ENCODE assay signal across 16 mouse cellular contexts in genomic region chr16:11457136-11457535, GRCm38 (mm10).
DNase-seq lines count a peak whose midpoint lies in the region; ATAC-seq and TF ChIP-seq lines count a peak whose summit lies in the region.
"Had no signal": no experiment of that assay in that cellular context is flagged by ENCODE, and none has a peak within 500 bp of the region (broad histone marks: within the 10 kb centered on the region; RNA-seq: fewer than 3 reads in every experiment).

No protein-coding gene starts in this region.

- WGBS in midbrain, embryonic 11.5 days, result 91% methylated on average over 5 of the region's 5 CpGs
- 92% methylated on average over 5 of the region's 5 CpGs for WGBS in midbrain, postnatal 0 days
- 76% methylated on average over 5 of the region's 5 CpGs for WGBS in bone marrow, adult 2 months
- WGBS in limb, embryonic 10.5 days, result 81% methylated on average over 5 of the region's 5 CpGs
- 93% methylated on average over 5 of the region's 5 CpGs for WGBS in macrophage (ENCODE audit: missing documents)
- 89% methylated on average over 5 of the region's 5 CpGs for WGBS in hindbrain, embryonic 12.5 days

- H3K36me3 ChIP-seq in midbrain, embryonic 11.5 days (ENCODE audit: control insufficient read depth, insufficient read depth, low read length), result 0 out of 2 replicates have a peak, but pooled peaks cover 3% of the 10 kb centered on the region
- peaks cover 15% of the 10 kb centered on the region for H3K36me3 ChIP-seq in midbrain, postnatal 0 days (ENCODE audit: insufficient read depth, low read length)
- peaks cover 27% of the 10 kb centered on the region for H3K36me3 ChIP-seq in limb, embryonic 10.5 days
- peaks cover 25% of the 10 kb centered on the region for H3K36me3 ChIP-seq in macrophage (ENCODE audit: inconsistent target)
- H3K36me3 ChIP-seq in hindbrain, embryonic 12.5 days, result peaks cover 25% of the 10 kb centered on the region

- ATAC-seq in midbrain, embryonic 11.5 days (ENCODE audit: low FRiP score), result no peak
- ATAC-seq in midbrain, postnatal 0 days (ENCODE audit: low FRiP score), result no peak
- no peak for ATAC-seq in hindbrain, embryonic 12.5 days (ENCODE audit: low FRiP score)
- ATAC-seq: hindbrain, embryonic 16.5 days; Patski had no signal

- H3K27ac ChIP-seq in midbrain, embryonic 11.5 days (ENCODE audit: low read depth, low read length), result no peak overlapping the region
- no peak overlapping the region for H3K27ac ChIP-seq in midbrain, postnatal 0 days (ENCODE audit: low read depth, low read length)
- H3K27ac ChIP-seq in bone marrow, adult 2 months (ENCODE audit: control insufficient read depth, insufficient read depth, low read depth, low read length, poor library complexity), result peak overlapping the region; percentile 85
- peak overlapping the region; percentile 79 for H3K27ac ChIP-seq in limb, embryonic 10.5 days
- peak overlapping the region; percentile 91 for H3K27ac ChIP-seq in macrophage
- H3K27ac ChIP-seq in hindbrain, embryonic 12.5 days, result no peak overlapping the region
- H3K27ac ChIP-seq: kidney, postnatal 0 days had no signal

- TF ChIP-seq CTCF in midbrain, postnatal 0 days (IDR thresholded peaks at IDR 0.05), result no peak
- no peak for TF ChIP-seq CTCF in bone marrow, adult 2 months (IDR thresholded peaks at IDR 0.05; ENCODE audit: control insufficient read depth, insufficient read depth, low read length)

- no peaks in the 10 kb centered on the region for H3K27me3 ChIP-seq in midbrain, embryonic 11.5 days (ENCODE audit: control insufficient read depth, insufficient read depth, low read length)
- H3K27me3 ChIP-seq in midbrain, postnatal 0 days (ENCODE audit: insufficient read depth, low read length), result no peaks in the 10 kb centered on the region
- H3K27me3 ChIP-seq in limb, embryonic 10.5 days (ENCODE audit: low read depth, poor library complexity, severe bottlenecking), result no peaks in the 10 kb centered on the region
- no peaks in the 10 kb centered on the region for H3K27me3 ChIP-seq in hindbrain, embryonic 12.5 days
- H3K27me3 ChIP-seq: Patski had no signal

- H3K4me3 ChIP-seq in midbrain, embryonic 11.5 days (ENCODE audit: low read depth, low read length), result no peak overlapping the region
- H3K4me3 ChIP-seq in midbrain, postnatal 0 days (ENCODE audit: low read depth, low read length), result no peak overlapping the region
- H3K4me3 ChIP-seq in bone marrow, adult 2 months (replicated peaks; ENCODE audit: control insufficient read depth, low read depth, low read length), result no peak overlapping the region
- H3K4me3 ChIP-seq in limb, embryonic 10.5 days, result no peak overlapping the region
- H3K4me3 ChIP-seq in macrophage (ENCODE audit: inconsistent target), result no peak overlapping the region
- H3K4me3 ChIP-seq in hindbrain, embryonic 12.5 days, result no peak overlapping the region

- H3K79me2 ChIP-seq in macrophage (ENCODE audit: inconsistent target), result peaks cover 42% of the 10 kb centered on the region; the same call in 1 of the 2 replicates

- H3K9ac ChIP-seq in midbrain, embryonic 11.5 days (ENCODE audit: low read length), result no peak overlapping the region
- no peak overlapping the region for H3K9ac ChIP-seq in midbrain, postnatal 0 days (replicated peaks; ENCODE audit: low read length, poor library complexity, severe bottlenecking)
- no peak overlapping the region for H3K9ac ChIP-seq in hindbrain, embryonic 12.5 days

- H3K9me3 ChIP-seq in midbrain, embryonic 11.5 days (ENCODE audit: control insufficient read depth, low read length), result no peaks in the 10 kb centered on the region; the same call in 1 of the 2 replicates
- H3K9me3 ChIP-seq in midbrain, postnatal 0 days (ENCODE audit: low read length), result no peaks in the 10 kb centered on the region
- H3K9me3 ChIP-seq in limb, embryonic 10.5 days (replicated peaks), result no peaks in the 10 kb centered on the region
- H3K9me3 ChIP-seq in hindbrain, embryonic 12.5 days (replicated peaks), result peaks cover 8% of the 10 kb centered on the region; the same call in 1 of the 2 replicates

- no peak for TF ChIP-seq POLR2A in bone marrow, adult 2 months (IDR thresholded peaks at IDR 0.05; ENCODE audit: borderline replicate concordance, control insufficient read depth, low read depth, low read length)

- H3K4me1 ChIP-seq in midbrain, embryonic 11.5 days (ENCODE audit: control insufficient read depth, insufficient read depth, low read length), result no peaks in the 10 kb centered on the region
- no peaks in the 10 kb centered on the region for H3K4me1 ChIP-seq in midbrain, postnatal 0 days (ENCODE audit: insufficient read depth, low read length)
- H3K4me1 ChIP-seq in bone marrow, adult 2 months (ENCODE audit: control insufficient read depth, insufficient read depth, low read length), result peaks cover 6% of the 10 kb centered on the region
- H3K4me1 ChIP-seq in limb, embryonic 10.5 days, result peaks cover 42% of the 10 kb centered on the region
- peaks cover 9% of the 10 kb centered on the region; the same call in 1 of the 2 replicates for H3K4me1 ChIP-seq in hindbrain, embryonic 12.5 days

- peak; percentile 74 for DNase-seq in midbrain, embryonic 11.5 days (ENCODE audit: low spot score, missing footprints)
- DNase-seq in midbrain, postnatal 0 days (ENCODE audit: low spot score), result no peak
- DNase-seq in limb, embryonic 10.5 days (ENCODE audit: low spot score), result no peak
- no peak for DNase-seq in heart, adult 18-20 months
- DNase-seq: adrenal gland, postnatal 25 days; cerebellum, adult 8-10 months; gastrocnemius, postnatal 10 days; heart, postnatal 4 days; layer of hippocampus, postnatal 36 days; lung, postnatal 14 days had no signal

- no peak overlapping the region for H3K4me2 ChIP-seq in midbrain, embryonic 11.5 days
- H3K4me2 ChIP-seq in midbrain, postnatal 0 days (ENCODE audit: low read depth, low read length, poor library complexity, severe bottlenecking), result no peak overlapping the region
- H3K4me2 ChIP-seq in hindbrain, embryonic 12.5 days (replicated peaks), result no peak overlapping the region

Comparison
In these comparisons a context has a peak if more than half of its experiments do, and no peak if none do; other contexts are left out.
1. H3K27ac ChIP-seq: peak in bone marrow, adult 2 months (single experiment), limb, embryonic 10.5 days (single experiment) and macrophage (single experiment); none in midbrain, embryonic 11.5 days (single experiment), midbrain, postnatal 0 days (single experiment) and hindbrain, embryonic 12.5 days (single experiment).